Mouse (Mus musculus) MEL (cell line): ENCODE data around the gene Arpp21. TPM values are rescaled to one million over a fixed set of nuclear protein-coding genes. Genes with fewer than 3 reads are reported as not detected.

Experiments
- DNase-seq: peaks from one replicate; pipeline ENCODE4 v3.0.0; 2011; ENCODE audit warnings: low read depth, low spot score
- H3K27ac ChIP-seq: 2 replicates; pipeline ENCODE4 v1.5.1; 2012; ENCODE audit warnings: low read depth, mild to moderate bottlenecking, control low read depth, low read length, moderate library complexity; ENCODE audit not compliant: control insufficient read depth
- H3K27me3 ChIP-seq, 2 experiments: fragments of 150-350 bp in 1 of 2; sonication (generic) in 1 of 2; 2 replicates each; pipeline ENCODE4 v1.6.1; 2012; ENCODE audit warnings: low read length in 2 of 2, mild to moderate bottlenecking in 2 of 2, improper control_type of control experiment in 1 of 2, moderate library complexity in 1 of 2; ENCODE audit not compliant: insufficient read depth in 2 of 2, control insufficient read depth in 1 of 2
- H3K36me3 ChIP-seq, 2 experiments: 2 replicates each; pipeline ENCODE4 v1.6.1; 2012 to 2014; ENCODE audit warnings: low read length in 2 of 2, improper control_type of control experiment in 1 of 2, inconsistent platforms in 1 of 2, mild to moderate bottlenecking in 1 of 2; ENCODE audit not compliant: insufficient read depth in 2 of 2, control insufficient read depth in 1 of 2
- H3K4me1 ChIP-seq, 2 experiments: fragments of 150-350 bp in 1 of 2; sonication (generic) in 1 of 2; 2 replicates each; pipeline ENCODE4 v1.6.1; 2012; ENCODE audit warnings: low read length in 2 of 2, improper control_type of control experiment in 1 of 2, mild to moderate bottlenecking in 1 of 2; ENCODE audit not compliant: insufficient read depth in 2 of 2, control insufficient read depth in 1 of 2
- H3K4me3 ChIP-seq, 2 experiments: fragments of 150-350 bp in 1 of 2; sonication (generic) in 1 of 2; 2 replicates each; pipeline ENCODE4 v1.5.1; 2012; ENCODE audit warnings: low read depth in 2 of 2, low read length in 2 of 2, mild to moderate bottlenecking in 2 of 2, moderate library complexity in 2 of 2, control low read depth in 1 of 2, improper control_type of control experiment in 1 of 2; ENCODE audit not compliant: control insufficient read depth in 1 of 2, insufficient read depth in 1 of 2
- H3K79me2 ChIP-seq: 2 replicates; pipeline ENCODE4 v1.6.1; 2012; ENCODE audit warnings: mild to moderate bottlenecking, low read length, moderate library complexity; ENCODE audit not compliant: control insufficient read depth, poor library complexity, insufficient read depth
- H3K9ac ChIP-seq: 2 replicates; pipeline ENCODE4 v1.6.1; 2012; ENCODE audit warnings: low read depth, mild to moderate bottlenecking, control low read depth, low read length, moderate library complexity; ENCODE audit not compliant: control insufficient read depth, poor library complexity, severe bottlenecking
- H3K9me3 ChIP-seq: fragments of 150-350 bp; sonication (generic); replicated peaks from 2 replicates; pipeline ENCODE4 v1.6.1; 2012; ENCODE audit warnings: mild to moderate bottlenecking, low read length, improper control_type of control experiment, moderate library complexity; ENCODE audit not compliant: insufficient read depth
- BHLHE40 ChIP-seq: IDR thresholded peaks from 2 replicates; pipeline ENCODE4 v1.6.1; 2012; ENCODE audit warnings: low read depth, mild to moderate bottlenecking, inconsistent platforms, low read length, improper control_type of control experiment, borderline replicate concordance
- E2F4 ChIP-seq: IDR thresholded peaks from 2 replicates; pipeline ENCODE4 v1.6.1; 2011; ENCODE audit warnings: low read depth, low read length, improper control_type of control experiment, borderline replicate concordance
- ELF1 ChIP-seq: IDR thresholded peaks from 2 replicates; pipeline ENCODE4 v1.6.1; 2014; ENCODE audit warnings: low read depth, mild to moderate bottlenecking, inconsistent platforms, low read length, improper control_type of control experiment, moderate library complexity
- GABPA ChIP-seq: IDR thresholded peaks from 2 replicates; pipeline ENCODE4 v1.6.1; 2012; ENCODE audit warnings: low read depth, mild to moderate bottlenecking, inconsistent platforms, low read length, improper control_type of control experiment, moderate library complexity
- GATA1 ChIP-seq: IDR thresholded peaks from 2 replicates; pipeline ENCODE4 v1.6.1; 2011; ENCODE audit warnings: low read depth, low read length, improper control_type of control experiment
- HCFC1 ChIP-seq: IDR thresholded peaks from 2 replicates; pipeline ENCODE4 v1.6.1; 2012; ENCODE audit warnings: low read depth, mild to moderate bottlenecking, inconsistent platforms, low read length, improper control_type of control experiment, moderate library complexity
- JUND ChIP-seq: IDR thresholded peaks from 2 replicates; pipeline ENCODE4 v1.6.1; 2011; ENCODE audit warnings: low read depth, mild to moderate bottlenecking, improper control_type of control experiment, low read length
- KAT2A ChIP-seq: conservative IDR thresholded peaks from 2 replicates; pipeline ENCODE4 v1.6.1; 2012; ENCODE audit warnings: low read depth, low read length, improper control_type of control experiment, inconsistent platforms
- MAFK ChIP-seq: IDR thresholded peaks from 2 replicates; pipeline ENCODE4 v1.6.1; 2011; ENCODE audit warnings: low read depth, mild to moderate bottlenecking, low read length, improper control_type of control experiment, borderline replicate concordance
- POLR2AphosphoS2 ChIP-seq: IDR thresholded peaks from 2 replicates; pipeline ENCODE4 v1.6.1; 2011; ENCODE audit warnings: low read length, improper control_type of control experiment
- TBP ChIP-seq: IDR thresholded peaks from 2 replicates; pipeline ENCODE4 v1.8.0; 2011; ENCODE audit warnings: low read depth, low read length, improper control_type of control experiment
- USF1 ChIP-seq: IDR thresholded peaks from 2 replicates; pipeline ENCODE4 v1.6.1; 2014; ENCODE audit warnings: low read depth, mild to moderate bottlenecking, inconsistent platforms, low read length, improper control_type of control experiment, moderate library complexity
- ZC3H11A ChIP-seq: IDR thresholded peaks from 2 replicates; pipeline ENCODE4 v1.6.1; 2012; ENCODE audit warnings: low read depth, mild to moderate bottlenecking, inconsistent platforms, low read length, improper control_type of control experiment
- ZKSCAN1 ChIP-seq: IDR thresholded peaks from 2 replicates; pipeline ENCODE4 v1.6.1; 2012; ENCODE audit warnings: low read depth, mild to moderate bottlenecking, inconsistent platforms, low read length, improper control_type of control experiment, moderate library complexity
- ZMIZ1 ChIP-seq: IDR thresholded peaks from 2 replicates; pipeline ENCODE4 v1.6.1; 2012; ENCODE audit warnings: low read depth, mild to moderate bottlenecking, inconsistent platforms, low read length, improper control_type of control experiment, moderate library complexity
- polyA plus RNA-seq, 2 experiments: library from polyadenylated mRNA; stranded (reverse) in 1 of 2; unstranded in 1 of 2; fragments of >175 nt in 1 of 2; fragments of >200 nt in 1 of 2; gene quantifications; 2 replicates each; pipeline versions ENCODE4 v1.2.1 to v1.2.4; 2012; ENCODE audit warnings: low replicate concordance in 2 of 2, low read depth in 1 of 2; ENCODE audit not compliant: insufficient read length in 2 of 2, insufficient read depth in 1 of 2, missing spikeins in 1 of 2
- total RNA-seq: library from RNA; depleted of rRNA; stranded (reverse); fragments of 300-350 nt; gene quantifications from 2 replicates; pipeline ENCODE4 v1.2.3, GENCODE M21; 2012

Arpp21 gene
- total and polyA plus RNA-seq, 3 experiments = 0.10 to 0.12 TPM; not detected in 1

GRCm38 (mm10) chr9:112185746-112186145, 50.0 kb downstream of the Arpp21 start:
- no peaks in the 10 kb centered on the region for H3K79me2 ChIP-seq
- peaks cover 0 to 3% of the 10 kb centered on the region in 2 experiments; a peak in 2 of 4 replicates for H3K36me3 ChIP-seq
- no peak overlapping the region for H3K27ac ChIP-seq
- 0 out of 4 replicates have a peak, but pooled peaks cover 0 to 2% of the 10 kb centered on the region in 2 experiments for H3K4me1 ChIP-seq
- TF ChIP-seq GATA1 (no peak), E2F4 (no peak), ZC3H11A (no peak)
- H3K27me3 ChIP-seq = no peaks in the 10 kb centered on the region
- H3K4me3 ChIP-seq = no peak overlapping the region
- H3K9me3 ChIP-seq = no peaks in the 10 kb centered on the region
- no peak overlapping the region for H3K9ac ChIP-seq
- DNase-seq = no peak

GRCm38 (mm10) chr9:112182738-112183137, 53.0 kb downstream of the Arpp21 start:
- H3K4me1 ChIP-seq = peaks cover 8 to 10% of the 10 kb centered on the region in 2 experiments
- H3K36me3 ChIP-seq = peaks cover 0 to 18% of the 10 kb centered on the region in 2 experiments; a peak in 2 of 4 replicates
- 0 out of 4 replicates have a peak overlapping the region, but pooled peaks of 1 of the 2 experiments have one; percentile 29 for H3K4me3 ChIP-seq
- DNase-seq = no peak
- H3K27me3 ChIP-seq = no peaks in the 10 kb centered on the region
- no peak overlapping the region for H3K9ac ChIP-seq
- H3K27ac ChIP-seq = no peak overlapping the region
- no peaks in the 10 kb centered on the region for H3K79me2 ChIP-seq
- H3K9me3 ChIP-seq = no peaks in the 10 kb centered on the region
- no peak for TF ChIP-seq GABPA
- no peak for TF ChIP-seq ELF1
- TF ChIP-seq HCFC1 = no peak
- TF ChIP-seq ZMIZ1 = no peak
- no peak for TF ChIP-seq GATA1
- TF ChIP-seq KAT2A = no peak
- TF ChIP-seq JUND = no peak
- no peak for TF ChIP-seq TBP
- no peak for TF ChIP-seq ZKSCAN1
- TF ChIP-seq MAFK = no peak
- no peak for TF ChIP-seq ZC3H11A
- no peak for TF ChIP-seq POLR2AphosphoS2

GRCm38 (mm10) chr9:112180006-112180405, 55.7 kb downstream of the Arpp21 start:
- no peak overlapping the region for H3K9ac ChIP-seq
- peaks cover 24 to 26% of the 10 kb centered on the region in 2 experiments for H3K4me1 ChIP-seq
- H3K36me3 ChIP-seq = peaks cover 0 to 37% of the 10 kb centered on the region in 2 experiments; a peak in 2 of 4 replicates
- no peaks in the 10 kb centered on the region for H3K27me3 ChIP-seq
- no peaks in the 10 kb centered on the region for H3K79me2 ChIP-seq
- peak; percentile 53 for DNase-seq
- peak overlapping the region in 1 of 2 experiments; percentile 33; a peak in 1 of 4 replicates for H3K4me3 ChIP-seq
- peak; percentile 34; the same call in 1 of the 2 replicates for TF ChIP-seq USF1
- no peak for TF ChIP-seq BHLHE40
- no peak overlapping the region for H3K27ac ChIP-seq
- H3K9me3 ChIP-seq = no peaks in the 10 kb centered on the region
